Mouse (Mus musculus): ENCODE measurements around the gene Erc2. TPM values are rescaled to one million over a fixed set of nuclear protein-coding genes. Genes with fewer than 3 reads are reported as not detected.
A peak's percentile ranks its signal among the peaks of the same experiment; 100 is the strongest.

The Erc2 gene
- polyA plus RNA-seq, 1 experiment from 2014 or later, result 13.7 TPM

DNA sequence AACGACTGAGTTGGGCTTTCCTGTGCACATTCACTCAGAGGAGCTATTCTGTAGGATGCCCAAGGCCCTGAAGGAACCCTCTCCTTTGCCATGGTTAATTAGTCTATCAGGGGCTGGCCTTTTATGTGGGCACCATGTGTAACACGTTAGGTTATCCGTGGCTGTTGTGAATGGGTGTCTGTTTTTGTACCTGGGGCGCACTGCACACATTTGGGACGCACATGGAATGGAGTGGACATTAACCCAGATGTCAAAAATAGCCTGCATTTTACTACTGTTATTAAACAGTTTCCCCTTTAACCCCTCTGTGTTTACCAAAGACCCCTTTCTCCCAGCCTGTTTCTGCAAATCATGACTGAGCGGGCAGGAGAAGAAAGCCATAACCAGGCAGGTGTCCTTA is 848.0 kb downstream of the Erc2 start:
- Histone ChIP-seq H3K4me2 (no peak overlapping the region), H3K9ac (no peak overlapping the region), H3K4me3 (no peak overlapping the region), H3K27ac (no peak overlapping the region), H3K9me3 (no peaks in the 10 kb centered on the region), H3K27me3 (no peaks in the 10 kb centered on the region), H3K4me1 (peaks cover 34% of the 10 kb centered on the region), H3K36me3 (no peaks in the 10 kb centered on the region)
- WGBS, result 49% methylated on average over 6 of the region's 6 CpGs
- ATAC-seq (ENCODE audit: insufficient number of reproducible peaks, insufficient read depth, low FRiP score, low TSS enrichment, low read depth), result no peak

DNA sequence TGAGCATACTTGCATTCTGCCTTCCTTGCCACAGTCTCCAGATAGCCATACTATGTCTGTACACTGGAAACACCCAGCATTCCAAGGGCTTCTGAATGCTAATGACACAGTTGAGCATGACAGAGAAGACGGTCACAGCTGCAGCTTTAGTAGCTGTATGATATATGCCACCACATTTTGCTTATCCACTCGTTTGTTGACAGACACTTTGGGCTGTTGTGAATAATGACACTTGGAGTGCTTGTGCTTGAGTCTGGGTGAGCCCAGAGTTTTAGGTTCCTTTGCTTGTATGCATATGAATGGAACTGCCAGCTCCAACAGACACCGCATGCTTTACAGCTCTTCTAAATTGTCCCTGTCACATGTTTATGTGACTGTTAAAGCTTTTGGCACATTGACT is 852.8 kb downstream of the Erc2 start:
- Histone ChIP-seq H3K9ac (no peak overlapping the region), H3K4me2 (no peak overlapping the region), H3K27ac (no peak overlapping the region), H3K4me3 (no peak overlapping the region), H3K4me1 (0 out of 2 replicates have a peak, but pooled peaks cover 2% of the 10 kb centered on the region), H3K27me3 (no peaks in the 10 kb centered on the region), H3K36me3 (no peaks in the 10 kb centered on the region), H3K9me3 (no peaks in the 10 kb centered on the region)
- ATAC-seq (ENCODE audit: insufficient number of reproducible peaks, insufficient read depth, low FRiP score, low TSS enrichment, low read depth), result no peak
- WGBS, result 66% methylated on average over 3 of the region's 3 CpGs

DNA sequence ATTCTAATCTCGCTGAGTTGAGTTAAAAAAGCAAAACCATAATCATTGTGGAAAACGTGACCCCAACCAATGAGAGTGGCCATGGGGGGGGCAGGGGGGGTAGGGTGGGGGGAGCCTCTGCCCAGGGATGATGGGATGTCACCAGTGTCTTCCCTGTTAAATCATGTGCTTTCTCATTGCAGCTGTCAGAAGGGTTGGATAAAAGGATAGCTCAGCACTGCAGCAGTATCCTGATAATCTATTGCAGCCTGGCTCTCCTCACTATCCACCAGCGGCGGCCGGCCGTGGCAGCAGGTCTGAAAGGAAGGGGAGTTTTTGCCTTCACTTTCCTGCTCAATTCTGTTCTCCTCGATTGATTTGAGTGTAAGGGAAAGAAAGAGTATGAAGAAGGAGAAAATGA is 853.2 kb downstream of the Erc2 start:
- ATAC-seq (ENCODE audit: insufficient number of reproducible peaks, insufficient read depth, low FRiP score, low TSS enrichment, low read depth), result no peak
- 51% methylated on average over 7 of the region's 7 CpGs for WGBS
- Histone ChIP-seq H3K27me3 (no peaks in the 10 kb centered on the region), H3K9me3 (no peaks in the 10 kb centered on the region), H3K36me3 (no peaks in the 10 kb centered on the region), H3K4me1 (0 out of 2 replicates have a peak, but pooled peaks cover 2% of the 10 kb centered on the region), H3K9ac (no peak overlapping the region), H3K4me2 (no peak overlapping the region), H3K27ac (no peak overlapping the region), H3K4me3 (no peak overlapping the region)

DNA sequence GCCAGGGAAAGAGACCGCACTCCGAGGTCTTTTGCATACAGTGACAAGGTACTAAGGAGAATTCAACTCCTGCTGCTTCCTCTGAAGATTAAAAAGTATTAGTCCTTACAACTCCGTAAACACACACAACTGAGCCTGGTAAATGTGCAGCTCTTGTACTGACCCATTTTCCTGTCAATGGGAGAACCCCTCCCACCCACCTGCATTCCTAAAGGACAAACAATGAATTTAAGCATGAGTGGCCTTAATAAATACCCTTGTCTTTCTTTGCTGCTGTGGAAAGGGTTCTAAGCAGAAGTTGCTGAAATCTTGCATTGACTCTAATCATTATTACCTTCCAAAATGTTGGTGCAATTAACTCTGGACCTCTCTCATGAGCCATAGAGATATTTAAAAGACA is 854.5 kb downstream of the Erc2 start:
- ATAC-seq (ENCODE audit: insufficient number of reproducible peaks, insufficient read depth, low FRiP score, low TSS enrichment, low read depth), result no peak
- Histone ChIP-seq H3K9me3 (no peaks in the 10 kb centered on the region), H3K4me3 (no peak overlapping the region), H3K4me2 (no peak overlapping the region), H3K27me3 (no peaks in the 10 kb centered on the region), H3K27ac (no peak overlapping the region), H3K4me1 (0 out of 2 replicates have a peak, but pooled peaks cover 2% of the 10 kb centered on the region), H3K9ac (no peak overlapping the region), H3K36me3 (no peaks in the 10 kb centered on the region)
- WGBS, result 75% methylated on average over 3 of the region's 3 CpGs

DNA sequence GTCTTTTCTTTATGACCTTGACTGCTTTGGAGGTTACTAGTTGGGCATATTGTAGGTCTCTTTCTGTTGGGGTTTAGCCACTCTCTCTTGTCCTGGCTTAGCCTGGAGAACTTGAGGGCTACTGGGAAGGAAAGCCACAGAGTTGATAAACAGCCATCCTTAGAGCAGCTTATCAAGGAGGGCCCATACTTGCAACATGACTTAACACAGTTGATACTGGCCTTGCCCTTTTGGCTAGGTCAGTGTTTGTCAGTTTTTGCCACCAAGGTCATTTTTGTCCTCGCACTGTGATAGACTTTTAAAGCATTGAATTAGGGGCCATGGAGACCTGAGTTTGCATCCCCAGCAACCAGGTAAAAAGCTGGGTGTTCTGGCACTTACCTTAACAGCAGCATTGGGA is 858.6 kb downstream of the Erc2 start:
- WGBS, result 96% methylated on average over 1 of the region's 1 CpGs
- H3K4me2 ChIP-seq, result no peak overlapping the region

DNA sequence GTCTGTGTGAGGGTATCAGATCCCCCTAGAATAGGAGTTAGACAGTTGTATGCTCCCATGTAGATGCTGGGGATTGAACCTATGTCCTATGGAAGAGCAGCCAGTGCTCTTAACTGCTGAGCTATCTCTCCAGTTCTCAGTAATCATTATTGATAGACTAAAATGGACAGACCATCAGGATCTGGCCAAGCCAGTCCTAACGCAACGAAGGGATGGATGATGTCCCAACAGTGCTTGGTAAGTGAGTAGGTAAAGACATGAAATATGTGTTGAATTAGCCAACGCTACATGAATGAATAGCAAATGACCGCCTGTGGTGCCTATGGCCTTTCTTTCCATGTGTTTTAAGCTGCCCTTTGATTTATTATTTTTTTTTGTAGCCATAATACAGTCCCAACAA is 871.6 kb downstream of the Erc2 start:
- no peak overlapping the region for H3K27ac ChIP-seq
- no peak overlapping the region for H3K4me3 ChIP-seq
- no peak overlapping the region for H3K9ac ChIP-seq
- H3K4me2 ChIP-seq, result no peak overlapping the region
- H3K9me3 ChIP-seq, result no peaks in the 10 kb centered on the region
- no peaks in the 10 kb centered on the region for H3K4me1 ChIP-seq
- no peaks in the 10 kb centered on the region for H3K27me3 ChIP-seq
- no peaks in the 10 kb centered on the region for H3K36me3 ChIP-seq
- WGBS, result 87% methylated on average over 4 of the region's 4 CpGs
- ATAC-seq (ENCODE audit: insufficient number of reproducible peaks, insufficient read depth, low FRiP score, low TSS enrichment, low read depth), result no peak

More for the DNA sequence above, 858.6 kb downstream of the Erc2 start:
- Histone ChIP-seq H3K27ac (no peak overlapping the region), H3K9me3 (no peaks in the 10 kb centered on the region), H3K36me3 (no peaks in the 10 kb centered on the region), H3K27me3 (no peaks in the 10 kb centered on the region), H3K4me1 (no peaks in the 10 kb centered on the region), H3K9ac (no peak overlapping the region), H3K4me3 (no peak overlapping the region)
- no peak for ATAC-seq (ENCODE audit: insufficient number of reproducible peaks, insufficient read depth, low FRiP score, low TSS enrichment, low read depth)

DNA sequence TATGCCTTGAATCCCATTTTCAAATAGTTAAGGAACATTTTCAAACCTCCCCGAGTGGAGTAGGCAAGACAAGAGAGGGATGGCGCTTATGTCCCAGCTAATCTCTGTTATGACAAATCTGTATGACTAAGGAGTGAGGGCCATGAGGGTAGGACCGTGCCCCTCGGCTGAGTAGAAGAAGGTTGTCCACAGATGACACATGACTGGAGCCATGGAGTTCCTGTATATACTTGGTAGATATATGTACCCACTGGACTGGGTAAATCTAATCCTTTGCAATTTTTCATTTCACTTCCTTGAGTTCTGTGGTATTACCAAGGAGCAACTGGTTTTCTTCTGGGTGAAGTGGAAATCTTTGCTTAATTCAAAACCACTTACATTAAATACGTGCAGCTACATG is 872.0 kb downstream of the Erc2 start:
- no peaks in the 10 kb centered on the region for H3K36me3 ChIP-seq
- 92% methylated on average over 5 of the region's 5 CpGs for WGBS
- ATAC-seq (ENCODE audit: insufficient number of reproducible peaks, insufficient read depth, low FRiP score, low TSS enrichment, low read depth), result no peak

DNA sequence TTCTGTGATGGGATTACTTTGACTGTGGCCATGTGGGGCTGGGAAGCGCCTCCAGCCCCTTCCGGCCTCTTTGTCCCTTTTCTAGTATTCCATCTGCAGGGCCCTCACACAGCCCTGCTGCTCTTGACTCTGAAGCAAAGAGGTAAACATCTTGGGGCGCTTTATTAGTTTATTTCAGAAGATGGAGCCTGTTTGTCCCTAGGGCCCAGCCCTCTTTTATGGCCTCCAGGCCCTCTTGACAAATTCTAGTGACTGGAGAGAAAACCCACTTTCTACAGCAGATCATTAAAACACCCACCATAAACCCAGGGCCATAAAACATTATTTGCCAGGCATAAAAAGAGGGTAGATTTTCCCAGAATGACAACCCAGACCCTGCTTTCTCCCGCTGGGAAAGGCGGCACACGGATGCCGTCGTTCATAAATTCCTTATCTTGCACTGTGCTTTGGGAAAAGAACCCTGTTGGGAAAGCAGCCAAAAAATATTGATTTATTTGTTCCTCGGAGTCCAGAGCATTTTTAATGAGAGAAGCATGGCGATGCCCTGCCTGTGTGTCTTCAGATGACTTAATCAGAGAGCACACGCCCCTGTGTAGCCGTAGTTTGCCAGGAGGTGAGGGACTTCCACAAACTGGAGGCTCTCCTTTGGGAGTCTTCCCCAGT is 879.1 kb downstream of the Erc2 start:
- Histone ChIP-seq H3K4me3 (no peak overlapping the region), H3K9ac (no peak overlapping the region), H3K4me2 (no peak overlapping the region), H3K4me1 (peaks cover 12% of the 10 kb centered on the region), H3K27ac (no peak overlapping the region; the same call in 1 of the 2 replicates), H3K9me3 (no peaks in the 10 kb centered on the region), H3K27me3 (no peaks in the 10 kb centered on the region), H3K36me3 (no peaks in the 10 kb centered on the region)
- WGBS, result 66% methylated on average over 12 of the region's 12 CpGs
- no peak for ATAC-seq (ENCODE audit: insufficient number of reproducible peaks, insufficient read depth, low FRiP score, low TSS enrichment, low read depth)

More for the DNA sequence above, 872.0 kb downstream of the Erc2 start:
- no peaks in the 10 kb centered on the region for H3K4me1 ChIP-seq
- no peak overlapping the region for H3K4me2 ChIP-seq
- H3K27me3 ChIP-seq, result no peaks in the 10 kb centered on the region
- no peak overlapping the region for H3K4me3 ChIP-seq
- H3K27ac ChIP-seq, result no peak overlapping the region
- H3K9me3 ChIP-seq, result no peaks in the 10 kb centered on the region
- H3K9ac ChIP-seq, result no peak overlapping the region

DNA sequence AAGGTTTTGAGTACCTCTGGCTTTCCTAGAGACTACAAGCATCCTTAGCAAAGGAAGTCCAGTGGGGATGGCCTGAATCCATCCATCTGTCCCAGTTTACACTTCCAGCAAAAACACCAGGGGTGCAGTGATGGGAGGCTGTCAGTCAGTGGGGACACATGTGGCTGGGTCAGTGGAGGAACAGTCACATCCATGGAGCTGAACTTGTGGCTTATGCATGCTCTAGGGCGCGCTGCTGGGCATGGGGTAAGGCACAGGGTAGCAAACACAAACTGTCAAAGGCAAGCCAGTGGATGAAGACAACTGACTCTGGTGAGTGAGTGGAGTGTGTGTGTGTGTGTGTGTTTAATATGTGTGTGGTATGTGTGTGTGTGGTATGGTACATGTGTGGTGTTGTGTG is 881.0 kb downstream of the Erc2 start:
- Histone ChIP-seq H3K4me2 (peak overlapping the region; percentile 87; the same call in 1 of the 2 replicates), H3K9me3 (no peaks in the 10 kb centered on the region), H3K9ac (no peak overlapping the region), H3K27ac (no peak overlapping the region), H3K27me3 (no peaks in the 10 kb centered on the region), H3K4me1 (peaks cover 12% of the 10 kb centered on the region), H3K36me3 (peaks cover under 1% of the 10 kb centered on the region; the same call in 1 of the 2 replicates), H3K4me3 (0 out of 2 replicates have a peak overlapping the region, but pooled peaks have one; percentile 91)
- 89% methylated on average over 2 of the region's 2 CpGs for WGBS
- no peak for ATAC-seq (ENCODE audit: insufficient number of reproducible peaks, insufficient read depth, low FRiP score, low TSS enrichment, low read depth)

DNA sequence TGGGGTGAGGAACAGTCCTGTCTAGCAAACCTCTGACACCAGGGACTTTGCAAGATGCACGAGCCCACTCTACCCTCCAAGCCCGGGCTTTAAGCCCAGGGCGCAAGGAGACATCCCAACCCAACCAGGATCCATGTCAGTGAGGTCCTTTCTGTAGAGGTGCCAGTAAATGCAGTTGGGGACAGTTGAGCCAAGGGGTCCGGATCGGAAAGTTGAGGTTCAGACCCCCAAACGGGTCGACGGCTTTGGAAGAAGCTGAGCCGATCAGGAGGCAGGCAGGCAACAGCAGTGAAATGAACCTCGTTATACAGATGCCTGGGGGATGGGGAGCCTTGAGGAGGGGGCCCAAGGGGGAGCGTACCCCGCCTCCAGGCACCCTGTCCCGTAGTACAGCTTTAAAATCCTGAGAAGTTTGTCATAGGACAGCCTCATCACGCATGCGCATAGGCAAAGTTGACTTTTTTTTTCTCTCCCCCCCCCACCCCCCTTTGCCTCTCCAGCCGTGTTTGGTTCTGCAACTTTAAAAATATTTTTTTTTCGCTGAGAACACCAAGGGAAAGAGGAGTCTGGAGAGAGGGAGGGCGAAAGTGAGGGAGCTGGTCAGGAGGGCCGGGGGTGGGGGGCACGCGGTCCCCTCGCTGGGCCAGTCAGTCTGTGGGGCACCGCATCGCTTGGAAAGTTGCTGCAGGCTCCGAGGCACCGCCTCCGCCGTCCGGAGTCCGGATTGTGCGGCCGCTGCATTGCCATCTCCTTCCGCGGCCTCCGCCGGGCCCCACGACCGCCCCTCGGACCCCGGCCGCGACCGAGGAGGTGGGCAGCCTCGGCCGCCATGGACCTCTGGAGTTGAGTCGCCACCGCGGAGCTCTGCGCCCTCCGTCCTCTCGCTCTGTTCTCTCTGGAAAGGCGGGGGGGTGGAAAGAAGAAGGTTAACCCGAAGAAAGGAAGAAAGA is 882.1 kb downstream of the Erc2 start, which contains the start of gene Wnt5a:
TSS of gene Wnt5a (plus strand) at position 650 of the 950 bp plus-strand sequence.
- Histone ChIP-seq H3K4me1 (peaks cover 12% of the 10 kb centered on the region), H3K9ac (peak within 1 kb of the TSS; percentile 100), H3K27ac (peak within 1 kb of the TSS; percentile 100), H3K36me3 (peaks cover 6% of the 10 kb centered on the region; the same call in 1 of the 2 replicates), H3K27me3 (no peaks in the 10 kb centered on the region), H3K4me2 (peak within 1 kb of the TSS; percentile 87), H3K4me3 (peak within 1 kb of the TSS; percentile 91), H3K9me3 (no peaks in the 10 kb centered on the region)
- peak; percentile 52; the same call in 1 of the 2 replicates for ATAC-seq (ENCODE audit: insufficient number of reproducible peaks, insufficient read depth, low FRiP score, low TSS enrichment, low read depth)
- WGBS, result 1% methylated on average over 53 of the region's 53 CpGs

DNA sequence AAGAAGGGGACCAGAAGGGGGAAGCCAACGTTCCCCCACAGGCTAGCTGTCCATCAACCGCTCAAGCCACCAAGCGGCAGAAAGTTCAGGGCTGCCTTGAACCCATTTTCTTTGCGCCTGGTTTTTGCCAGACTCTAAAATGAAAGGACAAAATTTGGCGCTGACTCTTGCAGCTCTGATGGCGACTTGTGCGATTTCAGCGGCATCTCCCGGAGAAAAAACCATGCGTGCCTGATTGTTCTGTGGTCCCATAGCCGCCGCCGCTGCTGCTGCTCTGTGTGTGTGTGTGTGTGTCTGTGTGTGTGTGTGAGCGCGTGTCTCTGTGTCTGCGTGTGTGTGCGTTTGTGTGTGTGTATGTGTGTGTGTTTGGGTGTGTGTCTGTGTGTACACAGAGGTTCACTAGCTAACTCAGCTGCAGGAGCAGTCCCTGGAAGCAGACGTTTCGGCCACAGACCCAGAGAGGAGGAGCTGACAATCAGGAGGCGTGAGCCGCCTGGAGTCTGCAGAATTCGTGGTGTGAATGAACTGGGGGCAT is 882.9 kb downstream of the Erc2 start:
- peak overlapping the region; percentile 100 for H3K9ac ChIP-seq
- peak overlapping the region; percentile 91 for H3K4me3 ChIP-seq
- peaks cover 12% of the 10 kb centered on the region for H3K4me1 ChIP-seq
- peak overlapping the region; percentile 100 for H3K27ac ChIP-seq
- no peaks in the 10 kb centered on the region for H3K27me3 ChIP-seq
- WGBS, result under 1% methylated on average over 22 of the region's 22 CpGs
- peak; percentile 44; the same call in 1 of the 2 replicates for ATAC-seq (ENCODE audit: insufficient number of reproducible peaks, insufficient read depth, low FRiP score, low TSS enrichment, low read depth)
- H3K36me3 ChIP-seq, result peaks cover 9% of the 10 kb centered on the region
- H3K4me2 ChIP-seq, result peak overlapping the region; percentile 87
- H3K9me3 ChIP-seq, result no peaks in the 10 kb centered on the region

Data from embryonic facial prominence, embryonic 13.5 days (tissue).